ENCODE assay signal across 9 mouse cellular contexts in genomic region chr11:69801379-69801977, GRCm38 (mm10). TPM values are rescaled to one million over a fixed set of nuclear protein-coding genes. Genes with fewer than 3 reads are reported as not detected.
A peak's percentile ranks its signal among the peaks of the same experiment; 100 is the strongest.
DNase-seq lines count a peak whose midpoint lies in the region; ATAC-seq and TF ChIP-seq lines count a peak whose summit lies in the region.
"Had no signal": no experiment of that assay in that cellular context is flagged by ENCODE, and none has a peak within 500 bp of the region (broad histone marks: within the 10 kb centered on the region; RNA-seq: fewer than 3 reads in every experiment).

Gene Fgf11 (minus strand): TSS chr11:69801857.

- WGBS in heart, embryonic 11.5 days (ENCODE audit: insufficient replicate concordance) = 1% methylated on average over 33 of the region's 33 CpGs
- 1% methylated on average over 31 of the region's 33 CpGs for WGBS in forebrain, embryonic 11.5 days
- WGBS in midbrain, embryonic 16.5 days = 0% methylated on average over 33 of the region's 33 CpGs

- H3K9me3 ChIP-seq in heart, embryonic 11.5 days (replicated peaks; ENCODE audit: control insufficient read depth, low read length) = no peaks in the 10 kb centered on the region
- H3K9me3 ChIP-seq in ES-Bruce4 (replicated peaks; ENCODE audit: control insufficient read depth, insufficient read depth, low read length, poor library complexity, severe bottlenecking) = no peaks in the 10 kb centered on the region
- H3K9me3 ChIP-seq in forebrain, embryonic 11.5 days (ENCODE audit: control insufficient read depth, low read length) = no peaks in the 10 kb centered on the region; the same call in 1 of the 2 replicates
- no peaks in the 10 kb centered on the region for H3K9me3 ChIP-seq in midbrain, embryonic 16.5 days (replicated peaks; ENCODE audit: control insufficient read depth, low read length, poor library complexity, severe bottlenecking)

- H3K27me3 ChIP-seq in heart, embryonic 11.5 days (ENCODE audit: control insufficient read depth, insufficient read depth, low read length) = peaks cover 67% of the 10 kb centered on the region
- H3K27me3 ChIP-seq in ES-Bruce4 (ENCODE audit: control insufficient read depth, insufficient read depth, low read length, poor library complexity, severe bottlenecking) = peaks cover 12% of the 10 kb centered on the region
- H3K27me3 ChIP-seq in forebrain, embryonic 11.5 days (ENCODE audit: control insufficient read depth, insufficient read depth, low read length) = peaks cover 47% of the 10 kb centered on the region
- H3K27me3 ChIP-seq in midbrain, embryonic 16.5 days (ENCODE audit: control insufficient read depth, insufficient read depth, low read depth, low read length) = peaks cover 14% of the 10 kb centered on the region

- TF ChIP-seq POLR2A in ES-Bruce4 (IDR thresholded peaks at IDR 0.05; ENCODE audit: insufficient read depth, low read length) = no peak

- peaks cover 38% of the 10 kb centered on the region for H3K4me1 ChIP-seq in heart, embryonic 11.5 days (ENCODE audit: control insufficient read depth, insufficient read depth, low read length)
- no peaks in the 10 kb centered on the region for H3K4me1 ChIP-seq in ES-Bruce4 (ENCODE audit: control insufficient read depth, insufficient read depth, low read length)
- peaks cover 43% of the 10 kb centered on the region for H3K4me1 ChIP-seq in forebrain, embryonic 11.5 days (replicated peaks; ENCODE audit: control insufficient read depth, insufficient read depth, low read length)
- peaks cover 48% of the 10 kb centered on the region for H3K4me1 ChIP-seq in midbrain, embryonic 16.5 days (ENCODE audit: control insufficient read depth, insufficient read depth, low read length)

- DNase-seq in heart, postnatal 4 days = no peak
- DNase-seq in forebrain, embryonic 11.5 days (ENCODE audit: low spot score) = no peak
- DNase-seq in layer of hippocampus, postnatal 25 days (ENCODE audit: extremely low spot score in 1 of 2, low spot score in 1 of 2) = no peak
- DNase-seq in spleen, adult 18-20 months = no peak

- H3K4me2 ChIP-seq in heart, embryonic 11.5 days = peak within 1 kb of the TSS; percentile 98
- peak within 1 kb of the TSS; percentile 94 for H3K4me2 ChIP-seq in forebrain, embryonic 11.5 days (ENCODE audit: low read depth, low read length, severe bottlenecking)
- H3K4me2 ChIP-seq in midbrain, embryonic 16.5 days (ENCODE audit: low read length) = peak within 1 kb of the TSS; percentile 90

- peak within 1 kb of the TSS; percentile 47 for H3K4me3 ChIP-seq in heart, embryonic 11.5 days (ENCODE audit: low read depth, low read length)
- H3K4me3 ChIP-seq in ES-Bruce4 (ENCODE audit: low read depth, low read length) = peak within 1 kb of the TSS; percentile 91
- H3K4me3 ChIP-seq in forebrain, embryonic 11.5 days (ENCODE audit: low read depth, low read length) = peak within 1 kb of the TSS; percentile 49
- H3K4me3 ChIP-seq in midbrain, embryonic 16.5 days (ENCODE audit: low read depth, low read length) = peak within 1 kb of the TSS; percentile 54

- peak within 1 kb of the TSS; percentile 68 for H3K27ac ChIP-seq in heart, embryonic 11.5 days (ENCODE audit: low read depth, low read length)
- H3K27ac ChIP-seq in ES-Bruce4 (ENCODE audit: insufficient read depth, low read length) = no peak within 1 kb of the TSS
- H3K27ac ChIP-seq in forebrain, embryonic 11.5 days (ENCODE audit: low read depth, low read length) = peak within 1 kb of the TSS; percentile 67
- H3K27ac ChIP-seq in midbrain, embryonic 16.5 days (ENCODE audit: low read length) = peak within 1 kb of the TSS; percentile 93

- TF ChIP-seq CTCF in ES-Bruce4 (IDR thresholded peaks at IDR 0.05; ENCODE audit: low read depth, low read length) = no peak

- ATAC-seq in heart, embryonic 11.5 days (replicated peaks; ENCODE audit: insufficient number of reproducible peaks, low FRiP score, low TSS enrichment) = no peak
- ATAC-seq in forebrain, embryonic 11.5 days (replicated peaks; ENCODE audit: low FRiP score) = 0 out of 2 replicates have a peak, but pooled peaks have one; percentile 6
- ATAC-seq in midbrain, embryonic 16.5 days = no peak
- no peak for ATAC-seq in inflammation-experienced regulatory T-cells, adult 6 months

- H3K36me3 ChIP-seq in heart, embryonic 11.5 days (ENCODE audit: control insufficient read depth, insufficient read depth, low read length) = no peaks in the 10 kb centered on the region
- H3K36me3 ChIP-seq in ES-Bruce4 (ENCODE audit: control insufficient read depth, insufficient read depth, low read length, poor library complexity, severe bottlenecking) = no peaks in the 10 kb centered on the region
- no peaks in the 10 kb centered on the region for H3K36me3 ChIP-seq in forebrain, embryonic 11.5 days (ENCODE audit: control insufficient read depth, insufficient read depth, low read length)
- H3K36me3 ChIP-seq in midbrain, embryonic 16.5 days (ENCODE audit: control insufficient read depth, insufficient read depth, low read length) = no peaks in the 10 kb centered on the region

- H3K9ac ChIP-seq in heart, embryonic 11.5 days (ENCODE audit: low read depth, low read length) = peak within 1 kb of the TSS; percentile 73
- peak within 1 kb of the TSS; percentile 75 for H3K9ac ChIP-seq in ES-Bruce4 (ENCODE audit: low read depth, poor library complexity, severe bottlenecking)
- peak within 1 kb of the TSS; percentile 73 for H3K9ac ChIP-seq in forebrain, embryonic 11.5 days (ENCODE audit: low read length)
- H3K9ac ChIP-seq in midbrain, embryonic 16.5 days (ENCODE audit: low read depth, low read length) = peak within 1 kb of the TSS; percentile 69

- no peak for TF ChIP-seq EP300 in ES-Bruce4 (IDR thresholded peaks at IDR 0.05; ENCODE audit: insufficient read depth, low read depth, low read length)

RNA-seq across cellular contexts. Expression of gene Fgf11, which starts in this region (rescaled TPM):
- polyA plus RNA-seq in heart, embryonic 11.5 days (2014; fragmentation: Nextera tagmentation; extraction: Ambion mirVana) = 1.5 and 2.5 TPM in 2 replicates
- 1 to 10 TPM; 3.1 to 3.7 TPM for total RNA-seq in heart, postnatal 4 days (2021)
- 1.8 and 2.5 TPM in 2 replicates for polyA plus RNA-seq in ES-Bruce4 (2011; ENCODE audit: insufficient read depth, insufficient read length, low read depth, missing spikeins)
- polyA plus RNA-seq in forebrain, embryonic 11.5 days (2014; fragmentation: Nextera tagmentation; extraction: Ambion mirVana) = 1.3 and 1.7 TPM in 2 replicates
- total RNA-seq in layer of hippocampus, postnatal 25 days (2021) = 10 to 100 TPM; 28.3 to 33.3 TPM
- polyA plus RNA-seq in midbrain, embryonic 16.5 days (2015; fragmentation: Nextera tagmentation; extraction: Ambion mirVana) = 4.1 and 4.5 TPM in 2 replicates
- not detected for polyA plus RNA-seq in inflammation-experienced regulatory T-cells, adult 6 months (2017; shearing (Covaris generic))
- total RNA-seq: neutrophil, adult 5-6 weeks had no signal

Comparison
In these comparisons a context has a peak if more than half of its experiments do, and no peak if none do; other contexts are left out.
1. RNA of gene Fgf11 (total RNA-seq): 28.3 to 33.3 TPM in layer of hippocampus, postnatal 25 days; 3.1 to 3.7 TPM in heart, postnatal 4 days; every median in the first group is over 4 times any median in the second.
2. Peak in every context shown above with its lines, with median percentiles within 50 percentile points of each other: H3K4me2 ChIP-seq, H3K4me3 ChIP-seq and H3K9ac ChIP-seq.